Mouse (Mus musculus): ENCODE measurements around the gene Psmb10.
"Not testable (repeated sequence)": the region's sequence is repeated elsewhere in the genome, so short reads cannot be mapped to it uniquely, and the experiment has no call there.

Gene Psmb10

GRCm38 (mm10) chr8:105938306-105938669 is at the start of gene Psmb10:
TSS of gene Psmb10 (minus strand) at chr8:105938444.
- in situ Hi-C loops (cut with MboI, MseI): loop anchor here in 1 of 2 experiments (5.0 kb wide), 1 partner anchor 226 kb away; no protein-coding TSS in a partner anchor

DNA sequence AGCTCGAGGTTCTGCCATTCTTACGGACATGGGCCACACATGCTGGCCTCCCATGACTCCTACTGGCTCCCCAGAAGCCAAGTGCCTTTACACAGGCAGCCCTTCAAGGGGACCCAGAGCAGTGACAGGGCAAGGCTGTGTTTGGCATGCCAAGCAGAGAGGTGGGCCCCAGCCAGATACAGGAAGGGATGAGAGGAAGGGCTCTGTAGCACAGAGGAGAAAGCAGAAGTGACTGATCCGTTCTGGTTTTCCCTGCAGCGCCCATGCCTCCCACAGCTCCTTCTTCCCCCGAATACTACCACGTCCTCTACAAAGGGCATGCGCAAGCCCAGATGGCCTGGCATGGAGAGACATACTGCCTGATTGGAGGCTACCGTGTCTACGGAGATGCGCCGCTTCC is 45.2 kb upstream of the Psmb10 start:
- in situ Hi-C loops (cut with MboI, MseI): not testable (repeated sequence)

GRCm38 (mm10) chr8:105981146-105981545 is 42.9 kb upstream of the Psmb10 start:
- in situ Hi-C loops (cut with MboI, MseI): no loop called here

- in situ Hi-C loops (cut with MboI, MseI): no loop called here
These were observed 41.1 kb upstream of the Psmb10 start, which contains the start of gene Dpep3 for GRCm38 (mm10) chr8:105979325-105979724. TSS of gene Dpep3 (minus strand) at chr8:105979429.

GRCm38 (mm10) chr8:105975363-105975762 is 37.1 kb upstream of the Psmb10 start:
- in situ Hi-C loops (cut with MboI, MseI): no loop called here

DNA sequence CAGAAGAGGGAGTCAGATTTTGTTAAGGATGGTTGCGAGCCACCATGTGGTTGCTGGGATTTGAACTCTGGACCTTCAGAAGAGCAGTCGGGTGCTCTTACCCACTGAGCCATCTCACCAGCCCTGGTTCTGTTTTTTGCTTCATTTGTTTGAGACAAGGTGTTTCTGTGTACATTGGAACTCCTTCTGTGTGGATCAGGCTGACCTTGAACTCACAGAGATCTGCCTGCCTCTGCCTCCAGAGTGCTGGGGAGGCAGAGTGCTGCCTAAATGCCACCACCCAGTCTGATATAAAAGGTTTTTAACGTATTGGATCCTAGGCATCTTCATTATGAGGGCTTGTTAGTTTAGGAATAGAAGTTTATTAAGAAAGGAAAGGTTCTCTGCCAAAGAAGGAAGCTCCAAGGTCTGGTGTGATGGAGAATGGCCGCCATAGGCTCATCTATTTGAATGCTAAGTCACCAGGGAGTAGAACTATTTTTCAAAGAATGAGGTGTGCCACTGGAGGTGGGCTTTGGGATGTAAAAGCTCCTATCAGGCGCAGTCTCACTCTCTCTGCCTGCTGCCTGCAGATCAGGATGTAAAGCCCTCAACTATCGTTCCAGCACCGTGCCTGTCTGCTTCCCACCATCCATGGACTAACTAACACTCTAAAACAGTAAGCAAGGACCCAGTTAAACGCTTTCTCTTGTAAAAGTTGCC is 32.9 kb upstream of the Psmb10 start:
- in situ Hi-C loops (cut with MboI, MseI): no loop called here

- in situ Hi-C loops (cut with MboI, MseI): no loop called here
These were observed 31.1 kb upstream of the Psmb10 start for GRCm38 (mm10) chr8:105969367-105969766.

DNA sequence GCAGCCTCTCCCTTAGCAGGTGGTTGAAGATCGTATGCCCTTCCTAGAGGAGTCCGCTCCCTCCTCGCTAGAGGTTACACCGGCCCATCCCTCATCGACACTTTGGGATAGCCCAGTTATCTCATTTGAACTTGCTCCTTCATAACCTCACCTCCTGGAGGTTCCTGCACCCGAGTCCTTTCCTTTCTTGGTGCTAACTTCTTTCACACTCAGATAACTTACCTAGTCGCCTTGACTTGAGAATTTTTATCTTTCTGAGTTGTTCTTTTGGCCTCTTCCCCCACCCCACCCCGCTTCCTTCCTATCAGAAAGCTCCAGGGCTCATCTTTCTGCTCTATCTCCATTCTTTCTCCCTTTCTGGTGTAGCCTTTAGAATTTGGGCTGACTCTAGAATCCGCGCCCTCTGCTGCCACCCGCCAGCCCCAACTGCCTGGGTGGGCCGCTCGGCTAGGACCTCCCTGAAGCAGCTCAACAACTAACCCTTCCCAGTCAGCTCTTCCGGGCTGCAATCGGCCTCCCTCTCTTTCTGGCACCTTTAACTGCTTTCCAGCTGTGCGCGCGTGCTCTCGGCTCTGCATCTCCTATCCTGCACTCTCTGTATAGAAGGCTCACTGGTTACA is 28.6 kb upstream of the Psmb10 start:
- in situ Hi-C loops (cut with MboI, MseI): no loop called here

- in situ Hi-C loops (cut with MboI, MseI): no loop called here
These were observed 27.7 kb upstream of the Psmb10 start, which contains the start of gene Slc12a4 for GRCm38 (mm10) chr8:105965905-105966341. TSS of gene Slc12a4 (minus strand) at chr8:105966097.

DNA sequence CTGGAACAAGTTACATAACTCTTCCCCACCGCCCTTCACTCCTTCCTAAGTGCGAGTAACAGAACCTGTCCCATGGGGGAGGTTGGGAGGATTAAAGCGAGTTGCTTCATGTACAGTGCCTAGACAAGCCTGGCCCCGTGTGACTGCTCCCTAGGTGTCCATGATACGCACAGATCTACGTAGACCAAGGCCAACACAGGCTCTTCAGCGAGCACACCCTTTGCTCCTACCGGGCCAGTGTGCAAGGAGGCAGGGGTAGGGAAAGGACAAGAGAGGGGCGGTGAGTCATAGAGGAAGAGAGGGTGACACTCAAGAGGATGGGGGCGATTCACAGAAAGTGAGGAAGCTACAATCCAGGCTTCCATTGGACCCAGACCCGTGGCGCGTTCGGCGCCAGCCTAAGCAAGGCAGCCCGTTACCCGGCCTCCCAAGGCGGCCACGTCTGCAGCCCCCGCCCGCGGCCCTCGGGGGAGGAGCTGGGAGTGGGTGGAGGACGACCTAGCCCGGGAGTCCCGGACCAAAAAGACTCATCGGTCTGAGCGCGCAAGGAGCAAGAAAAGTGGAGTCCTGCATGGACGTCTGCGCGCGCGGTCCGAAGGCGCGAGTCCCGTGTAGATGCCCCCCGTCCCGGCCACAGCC is 27.1 kb upstream of the Psmb10 start:
- in situ Hi-C loops (cut with MboI, MseI): no loop called here

- in situ Hi-C loops (cut with MboI, MseI): no loop called here
These were observed 26.4 kb upstream of the Psmb10 start for GRCm38 (mm10) chr8:105964506-105965265.

GRCm38 (mm10) chr8:105961536-105961935 is 23.3 kb upstream of the Psmb10 start:
- in situ Hi-C loops (cut with MboI, MseI): no loop called here

- in situ Hi-C loops (cut with MboI, MseI): no loop called here
These were observed 22.9 kb upstream of the Psmb10 start for GRCm38 (mm10) chr8:105961101-105961500.

- in situ Hi-C loops (cut with MboI, MseI): no loop called here
These were observed 21.1 kb upstream of the Psmb10 start for GRCm38 (mm10) chr8:105959350-105959749.

DNA sequence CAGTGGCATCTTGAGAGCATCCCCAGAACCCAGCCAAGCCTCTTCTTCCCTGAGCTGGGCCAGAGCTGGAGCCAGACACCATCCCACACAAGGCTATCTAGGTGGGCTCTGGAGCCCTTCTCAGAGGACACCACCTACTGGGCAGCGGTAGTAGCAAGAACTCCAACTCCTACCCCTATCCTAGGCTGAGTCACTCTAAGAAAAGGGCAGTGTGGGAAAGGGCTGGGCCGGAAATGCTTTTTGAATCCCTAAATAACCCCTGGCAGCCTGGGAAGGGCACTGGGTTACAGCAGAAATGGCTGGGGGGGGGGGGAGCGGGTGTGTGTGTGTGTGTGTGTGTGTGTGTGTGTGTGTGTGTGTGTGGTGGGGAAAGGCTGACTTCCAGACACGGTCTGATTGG is 19.6 kb upstream of the Psmb10 start:
- in situ Hi-C loops (cut with MboI, MseI): no loop called here

DNA sequence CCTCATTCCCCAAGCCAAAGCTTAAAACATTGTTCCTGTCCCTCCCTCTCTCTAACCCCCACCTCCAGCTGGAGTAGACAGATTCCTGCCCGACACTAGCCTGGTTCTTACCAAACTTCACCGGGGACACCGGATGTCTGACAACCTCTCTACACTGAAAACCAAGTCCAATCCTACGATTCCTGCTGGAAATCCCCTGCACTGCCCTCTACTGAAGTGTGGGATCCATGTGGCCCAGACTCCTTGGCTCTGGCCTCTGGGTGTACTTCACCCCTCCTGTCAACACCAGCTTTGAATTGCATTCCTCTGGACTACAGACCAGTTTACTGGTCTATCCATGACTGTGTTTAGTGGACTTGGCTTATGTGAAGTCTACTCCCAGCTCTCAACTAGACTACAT is 18.3 kb upstream of the Psmb10 start:
- in situ Hi-C loops (cut with MboI, MseI): no loop called here

DNA sequence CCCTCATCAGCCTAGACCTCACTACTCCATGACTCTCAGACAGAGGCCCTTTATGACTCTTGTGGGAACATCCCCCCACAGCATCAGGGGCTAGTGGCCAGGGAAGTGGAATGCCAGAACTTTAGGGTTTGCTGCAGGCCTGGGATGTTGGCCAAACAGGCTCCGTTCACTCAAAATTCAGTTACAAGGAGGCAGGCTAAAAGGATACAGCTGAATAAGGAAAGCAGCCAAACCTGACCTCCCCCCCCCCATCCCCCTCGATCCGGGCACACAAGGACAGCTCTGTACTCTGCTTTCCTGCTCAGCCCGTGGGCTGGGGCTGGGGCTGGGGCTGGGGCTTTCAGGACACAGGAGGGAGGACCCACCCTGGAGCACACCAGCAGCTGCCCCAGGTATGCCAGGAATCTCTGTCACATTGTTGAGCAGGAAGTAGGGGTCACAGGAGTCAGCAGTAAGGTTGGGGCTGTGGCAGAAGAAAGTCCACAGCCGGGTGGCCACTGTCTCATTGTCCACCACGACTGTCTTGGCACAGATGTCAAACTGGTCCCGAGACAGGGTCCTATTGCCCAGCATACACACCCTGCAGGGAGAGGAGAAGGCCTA is 12.9 kb upstream of the Psmb10 start:
- in situ Hi-C loops (cut with MboI, MseI): no loop called here

DNA sequence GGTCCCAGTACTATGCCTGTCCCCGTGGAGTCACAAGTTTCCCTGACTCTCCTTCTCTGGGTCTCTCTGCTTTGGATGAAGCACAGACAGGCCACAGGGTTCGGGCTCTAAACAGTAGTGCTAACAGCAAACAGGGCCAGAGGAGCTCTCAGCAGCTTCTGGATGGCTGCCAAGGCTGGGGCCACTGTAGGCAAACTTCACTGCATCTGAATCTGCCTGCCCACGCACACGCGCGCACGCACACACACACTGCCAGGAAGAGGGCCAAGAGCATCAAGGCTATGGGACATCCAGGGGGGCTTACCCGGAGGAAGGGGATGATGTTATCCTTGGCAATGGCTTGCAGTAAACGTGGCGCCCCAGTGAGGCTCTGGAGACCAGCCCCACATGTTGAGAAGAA is 11.1 kb upstream of the Psmb10 start:
- in situ Hi-C loops (cut with MboI, MseI): no loop called here

- in situ Hi-C loops (cut with MboI, MseI): no loop called here
These were observed 5.1 kb upstream of the Psmb10 start, which contains the start of gene Lcat for GRCm38 (mm10) chr8:105943321-105943739. TSS of gene Lcat (minus strand) at chr8:105943382.

- in situ Hi-C loops (cut with MboI, MseI): no loop called here
These were observed 4.3 kb upstream of the Psmb10 start for GRCm38 (mm10) chr8:105942542-105942941.

DNA sequence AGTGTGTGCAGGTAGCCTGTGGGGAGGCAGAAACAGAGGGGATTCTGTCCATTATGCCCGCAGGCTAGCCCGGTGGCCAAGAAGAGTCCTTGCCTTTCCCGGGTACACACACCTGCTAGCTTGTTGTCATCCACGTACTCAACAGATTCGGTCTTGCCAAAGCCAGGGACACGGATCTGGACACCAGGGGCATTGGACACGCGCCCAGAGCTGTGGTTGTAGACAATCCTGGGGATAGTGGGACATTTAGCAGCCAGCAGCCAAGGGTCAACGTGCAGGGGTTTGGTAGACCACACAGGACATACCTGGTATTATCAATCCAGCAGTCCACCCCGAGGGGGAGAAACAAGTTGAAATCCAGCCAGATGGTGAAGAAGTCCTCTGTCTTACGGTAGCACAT is 3.8 kb upstream of the Psmb10 start:
- in situ Hi-C loops (cut with MboI, MseI): no loop called here
